Mouse (Mus musculus): ENCODE results near the gene Angptl2.

Angptl2 gene

GRCm38 (mm10) chr2:33270569-33270968 lies 54.7 kb downstream of the Angptl2 start:
- no peak for DNase-seq (ENCODE audit: low read depth, low spot score)

- DNase-seq (ENCODE audit: low read depth, low spot score) = no peak
Measured at GRCm38 (mm10) chr2:33271511-33271910, 55.6 kb downstream of the Angptl2 start.

GRCm38 (mm10) chr2:33272665-33273439 lies 57.0 kb downstream of the Angptl2 start:
- DNase-seq (ENCODE audit: low read depth, low spot score) = peak; percentile 39

- peak; percentile 70 for DNase-seq (ENCODE audit: low read depth, low spot score)
Measured at GRCm38 (mm10) chr2:33274719-33275490, 59.0 kb downstream of the Angptl2 start.

- no peak for DNase-seq (ENCODE audit: low read depth, low spot score)
Measured at GRCm38 (mm10) chr2:33279758-33280157, 63.9 kb downstream of the Angptl2 start.

- DNase-seq (ENCODE audit: low read depth, low spot score) = no peak
Measured at GRCm38 (mm10) chr2:33280525-33280924, 64.7 kb downstream of the Angptl2 start.

GRCm38 (mm10) chr2:33281807-33282206 lies 65.9 kb downstream of the Angptl2 start:
- no peak for DNase-seq (ENCODE audit: low read depth, low spot score)

- peak; percentile 91 for DNase-seq (ENCODE audit: low read depth, low spot score)
Measured at GRCm38 (mm10) chr2:33282877-33283276, 67.0 kb downstream of the Angptl2 start.

- DNase-seq (ENCODE audit: low read depth, low spot score) = no peak
Measured at GRCm38 (mm10) chr2:33283674-33284073, 67.8 kb downstream of the Angptl2 start.

GRCm38 (mm10) chr2:33288837-33289236 lies 73.0 kb downstream of the Angptl2 start:
- peak; percentile 89 for DNase-seq (ENCODE audit: low read depth, low spot score)

GRCm38 (mm10) chr2:33290491-33290890 lies 74.6 kb downstream of the Angptl2 start:
- no peak for DNase-seq (ENCODE audit: low read depth, low spot score)

- DNase-seq (ENCODE audit: low read depth, low spot score) = no peak
Measured at GRCm38 (mm10) chr2:33292057-33292456, 76.2 kb downstream of the Angptl2 start.

- DNase-seq (ENCODE audit: low read depth, low spot score) = no peak
Measured at GRCm38 (mm10) chr2:33295115-33295514, 79.2 kb downstream of the Angptl2 start.
